Mouse (Mus musculus) MEL (cell line): ENCODE data around the gene BC051142.

Source experiments
- CTCF ChIP-seq, 3 experiments: IDR thresholded peaks in 2 of 3; conservative IDR thresholded peaks in 1 of 3; 2 replicates each; pipeline ENCODE4 v1.5.1; 2011 to 2012; ENCODE audit warnings: low read length in 3 of 3, low read depth in 2 of 3, mild to moderate bottlenecking in 2 of 3, improper control_type of control experiment in 1 of 3, inconsistent platforms in 1 of 3, mixed read lengths in 1 of 3, moderate library complexity in 1 of 3; ENCODE audit not compliant: control insufficient read depth in 1 of 3, insufficient read depth in 1 of 3, poor library complexity in 1 of 3, severe bottlenecking in 1 of 3
- ELF1 ChIP-seq: IDR thresholded peaks from 2 replicates; pipeline ENCODE4 v1.6.1; 2014; ENCODE audit warnings: low read depth, mild to moderate bottlenecking, inconsistent platforms, low read length, improper control_type of control experiment, moderate library complexity
- EP300 ChIP-seq, 2 experiments: IDR thresholded peaks; 2 replicates each; pipeline ENCODE4 v1.6.1; 2011; ENCODE audit warnings: improper control_type of control experiment in 2 of 2, low read length in 2 of 2, low read depth in 1 of 2, mild to moderate bottlenecking in 1 of 2
- GATA1 ChIP-seq: IDR thresholded peaks from 2 replicates; pipeline ENCODE4 v1.6.1; 2011; ENCODE audit warnings: low read depth, low read length, improper control_type of control experiment
- JUND ChIP-seq: IDR thresholded peaks from 2 replicates; pipeline ENCODE4 v1.6.1; 2011; ENCODE audit warnings: low read depth, mild to moderate bottlenecking, improper control_type of control experiment, low read length
- MAFK ChIP-seq: IDR thresholded peaks from 2 replicates; pipeline ENCODE4 v1.6.1; 2011; ENCODE audit warnings: low read depth, mild to moderate bottlenecking, low read length, improper control_type of control experiment, borderline replicate concordance
- MAZ ChIP-seq: IDR thresholded peaks from 2 replicates; pipeline ENCODE4 v1.6.1; 2012; ENCODE audit warnings: low read depth, mild to moderate bottlenecking, inconsistent platforms, low read length, improper control_type of control experiment
- MXI1 ChIP-seq: IDR thresholded peaks from 2 replicates; pipeline ENCODE4 v1.6.1; 2011; ENCODE audit warnings: mild to moderate bottlenecking, low read depth, low read length, improper control_type of control experiment
- MYC ChIP-seq: IDR thresholded peaks from 2 replicates; pipeline ENCODE4 v1.6.1; 2011; ENCODE audit warnings: low read depth, mild to moderate bottlenecking, low read length, improper control_type of control experiment, moderate library complexity
- POLR2A ChIP-seq, 2 experiments: IDR thresholded peaks; 2 replicates each; pipeline ENCODE4 v1.6.1; 2011 to 2012; ENCODE audit warnings: low read length in 2 of 2, mild to moderate bottlenecking in 2 of 2, control low read depth in 1 of 2, improper control_type of control experiment in 1 of 2, low read depth in 1 of 2, moderate library complexity in 1 of 2; ENCODE audit not compliant: control insufficient read depth in 1 of 2, insufficient read depth in 1 of 2, poor library complexity in 1 of 2
- SIN3A ChIP-seq: IDR thresholded peaks from 2 replicates; pipeline ENCODE4 v1.6.1; 2012; ENCODE audit warnings: low read length, improper control_type of control experiment, inconsistent platforms
- SMC3 ChIP-seq: IDR thresholded peaks from 2 replicates; pipeline ENCODE4 v1.6.1; 2011; ENCODE audit warnings: low read depth, low read length, improper control_type of control experiment
- USF1 ChIP-seq: IDR thresholded peaks from 2 replicates; pipeline ENCODE4 v1.6.1; 2014; ENCODE audit warnings: low read depth, mild to moderate bottlenecking, inconsistent platforms, low read length, improper control_type of control experiment, moderate library complexity
- ZMIZ1 ChIP-seq: IDR thresholded peaks from 2 replicates; pipeline ENCODE4 v1.6.1; 2012; ENCODE audit warnings: low read depth, mild to moderate bottlenecking, inconsistent platforms, low read length, improper control_type of control experiment, moderate library complexity

DNA sequence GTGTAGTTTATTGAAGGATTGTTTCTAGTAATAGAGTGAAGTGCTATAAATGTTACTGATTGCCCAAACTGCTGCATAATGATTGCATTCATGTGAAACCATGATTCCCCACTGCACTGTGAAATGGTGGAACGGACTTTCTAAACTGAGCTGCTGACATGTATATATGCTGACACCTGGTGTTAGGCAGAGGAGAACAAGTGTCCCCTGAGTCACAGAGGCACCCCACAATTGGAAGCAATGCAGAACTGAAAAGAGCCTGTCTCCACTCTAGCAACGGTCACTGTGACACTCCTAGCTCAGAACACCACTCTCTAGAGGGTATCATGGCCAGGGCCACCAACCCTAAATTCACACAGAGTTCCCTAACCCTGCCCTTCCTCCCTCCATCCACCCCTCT lies 19.9 kb upstream of the BC051142 start:
- TF ChIP-seq ZMIZ1, result no peak
- no peak for TF ChIP-seq MAFK
- TF ChIP-seq GATA1, result no peak
- no peak for TF ChIP-seq MYC
- TF ChIP-seq USF1, result no peak
- no peak for TF ChIP-seq MAZ
- TF ChIP-seq CTCF (IDR thresholded peaks at IDR 0.05 in 2 of 3, conservative IDR thresholded peaks at IDR 0.05 in 1 of 3; ENCODE audit: control insufficient read depth in 1 of 3, insufficient read depth in 1 of 3, low read depth in 2 of 3, low read length in 3 of 3, poor library complexity in 1 of 3, severe bottlenecking in 1 of 3), result no peak
- no peak for TF ChIP-seq MXI1
- no peak for TF ChIP-seq EP300 (IDR thresholded peaks at IDR 0.05; ENCODE audit: low read depth in 1 of 2, low read length in 2 of 2)
- TF ChIP-seq SIN3A, result no peak
- no peak for TF ChIP-seq JUND
- TF ChIP-seq POLR2A (IDR thresholded peaks at IDR 0.05; ENCODE audit: control insufficient read depth in 1 of 2, insufficient read depth in 1 of 2, low read depth in 1 of 2, low read length in 2 of 2, poor library complexity in 1 of 2), result no peak
- no peak for TF ChIP-seq SMC3
- no peak for TF ChIP-seq ELF1
